Mouse (Mus musculus) ZHBTc4 (cell line): ENCODE data around the gene Smim23.

Source experiments
- DNase-seq: peaks from one replicate; pipeline ENCODE4 v3.0.0-alpha.2; 2011; ENCODE audit warnings: low read depth, low spot score

Smim23 gene

GRCm38 (mm10) chr11:32824505-32824904 lies at the start of gene Smim23:
Gene Smim23 (minus strand): TSS chr11:32824605.
- no peak for DNase-seq

DNA sequence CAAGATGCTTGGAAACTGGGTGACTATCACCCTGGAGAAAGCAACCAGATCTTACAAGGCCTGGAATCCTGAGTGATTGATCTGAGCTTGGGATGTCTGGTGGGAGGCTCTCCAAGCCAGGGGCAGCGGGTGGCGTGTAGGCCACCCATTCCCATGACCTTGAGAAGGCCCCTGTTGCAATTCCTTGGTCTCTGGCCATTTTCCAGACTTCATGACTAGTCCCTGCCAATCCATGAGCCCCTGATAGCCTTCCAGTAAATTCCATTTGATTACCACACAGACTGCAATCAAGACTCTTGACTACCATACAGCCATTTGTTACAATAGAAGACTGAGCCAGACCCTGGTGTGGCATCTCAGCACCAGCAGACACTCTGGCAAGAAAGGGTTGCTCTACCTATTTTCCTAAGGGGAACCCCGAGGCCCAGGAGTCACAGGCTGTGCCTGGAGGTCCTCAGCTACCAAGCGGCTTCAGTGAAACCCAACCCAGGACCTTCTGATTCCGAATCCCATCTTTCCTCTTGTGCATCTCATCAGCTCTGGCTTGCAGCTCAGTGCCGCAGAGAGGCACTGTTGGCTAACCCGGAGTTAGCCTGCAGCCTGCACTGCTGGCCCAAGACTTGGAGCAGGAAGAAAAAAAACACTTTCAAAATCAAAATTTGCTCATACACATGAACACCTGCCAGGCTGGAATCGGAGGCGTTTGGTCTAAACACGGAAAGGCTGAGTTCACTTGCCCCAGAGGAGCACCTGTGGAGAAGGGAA lies 44.4 kb upstream of the Smim23 start:
- no peak for DNase-seq

GRCm38 (mm10) chr11:32864615-32865014 lies 40.2 kb upstream of the Smim23 start:
- DNase-seq = no peak

DNA sequence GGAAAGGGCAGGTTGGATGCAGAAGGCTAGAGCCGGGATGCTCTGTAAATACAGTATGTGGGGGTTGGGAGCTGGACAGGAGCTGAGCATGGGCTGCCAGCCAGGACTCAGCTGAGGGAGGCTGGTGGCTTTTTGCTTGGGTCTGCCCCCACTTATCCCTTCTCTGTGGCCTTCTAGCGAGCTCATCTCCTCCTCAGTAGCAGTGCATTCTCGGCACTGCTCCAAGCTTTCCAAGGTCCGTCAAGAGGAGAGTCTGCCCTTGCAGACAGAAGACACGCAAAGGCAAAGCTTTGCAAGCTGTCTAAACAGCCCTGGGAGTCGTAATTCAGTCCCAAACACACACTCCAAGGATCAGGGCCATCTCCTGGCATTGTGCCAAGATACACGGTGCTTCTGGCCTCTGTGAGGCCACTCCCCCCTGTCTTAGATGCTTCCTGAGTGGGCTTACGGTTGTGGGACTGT lies 33.0 kb upstream of the Smim23 start:
- peak; percentile 49 for DNase-seq

GRCm38 (mm10) chr11:32846682-32847222 lies 22.3 kb upstream of the Smim23 start:
- DNase-seq = no peak

DNA sequence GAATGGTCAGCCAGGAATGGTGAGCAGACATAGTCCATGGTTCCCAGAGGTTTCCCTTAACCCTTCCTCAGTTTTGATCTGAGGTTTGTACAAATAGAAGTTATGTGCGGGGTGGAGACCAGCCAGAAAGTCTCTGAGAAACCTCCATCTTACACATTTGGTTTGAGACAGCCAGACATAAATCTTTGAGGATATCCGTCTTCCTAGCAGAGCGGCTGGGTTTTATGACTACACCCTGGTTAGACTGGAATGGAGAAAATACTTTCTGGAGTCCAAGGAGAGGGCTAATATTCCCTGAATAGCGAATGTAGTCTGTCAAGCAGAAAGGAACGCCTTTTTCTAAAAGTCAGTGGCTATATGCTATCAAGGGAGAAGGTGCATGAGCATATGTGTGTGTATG lies 16.8 kb upstream of the Smim23 start:
- no peak for DNase-seq

- no peak for DNase-seq
Measured at GRCm38 (mm10) chr11:32840256-32840655, 15.9 kb upstream of the Smim23 start.

DNA sequence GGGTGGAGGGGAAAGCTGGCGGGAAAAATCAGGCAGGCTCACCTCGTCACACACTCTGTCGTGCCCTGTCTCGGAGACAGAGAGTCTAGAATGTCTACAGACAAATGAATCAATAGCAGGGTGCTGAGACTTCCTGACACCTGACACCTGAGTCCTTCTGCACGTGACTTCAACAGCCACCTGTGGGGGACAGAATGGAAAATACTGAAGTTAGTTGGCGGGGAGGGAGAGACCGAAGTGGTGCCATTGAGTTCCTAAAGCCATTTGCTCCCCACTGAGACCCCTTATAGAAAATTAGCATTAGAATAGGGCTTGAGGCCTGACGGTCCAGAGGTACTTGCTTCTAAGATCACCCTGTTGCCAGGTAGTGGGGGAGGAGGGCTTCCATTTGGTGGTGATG lies 10.6 kb upstream of the Smim23 start:
- peak; percentile 88 for DNase-seq

- no peak for DNase-seq
Measured at GRCm38 (mm10) chr11:32834367-32834918, 10.0 kb upstream of the Smim23 start.

DNA sequence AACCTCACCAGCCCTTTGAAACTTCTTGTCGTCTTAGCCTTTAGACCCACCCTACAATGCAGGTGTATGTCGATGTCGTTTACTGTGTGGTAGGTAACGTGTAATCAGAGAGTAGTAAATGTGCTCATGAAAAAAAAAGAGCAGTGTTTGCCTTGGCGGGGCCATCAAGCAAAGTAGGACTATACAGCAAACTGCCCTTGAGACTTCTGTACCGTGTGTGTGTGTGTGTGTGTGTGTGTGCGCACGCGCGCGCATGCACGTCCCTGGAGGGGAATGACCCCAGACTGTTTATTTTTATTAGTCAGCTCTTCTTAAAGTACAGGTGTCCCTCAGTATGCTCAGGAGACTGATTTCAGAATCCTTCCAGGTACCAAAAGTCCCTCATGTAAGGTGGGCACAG lies 6.8 kb downstream of the Smim23 start:
- no peak for DNase-seq

GRCm38 (mm10) chr11:32814286-32814685 lies 10.1 kb downstream of the Smim23 start:
- no peak for DNase-seq

GRCm38 (mm10) chr11:32809091-32809490 lies 15.3 kb downstream of the Smim23 start:
- DNase-seq = peak; percentile 10

DNA sequence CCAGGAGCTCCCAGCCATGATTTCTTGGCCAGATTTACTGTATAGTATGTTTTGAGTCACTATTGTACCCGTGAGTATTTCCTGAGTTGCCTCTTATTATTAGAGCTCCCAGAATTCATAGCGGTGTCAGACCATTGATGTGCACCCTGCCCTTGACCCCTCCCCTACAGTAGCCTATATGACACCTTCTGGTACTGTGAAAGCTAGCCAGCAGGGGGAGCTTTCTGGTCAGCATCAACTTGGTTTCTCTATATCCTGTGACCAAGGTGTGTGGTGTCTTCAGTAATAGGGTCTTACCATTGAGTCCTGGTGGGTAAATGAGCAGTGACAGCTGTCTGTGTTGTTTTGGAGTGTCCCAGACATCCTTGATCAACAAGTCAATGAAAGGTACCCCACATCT lies 18.4 kb downstream of the Smim23 start:
- DNase-seq = peak; percentile 80

GRCm38 (mm10) chr11:32803658-32804057 lies 20.7 kb downstream of the Smim23 start:
- DNase-seq = no peak

DNA sequence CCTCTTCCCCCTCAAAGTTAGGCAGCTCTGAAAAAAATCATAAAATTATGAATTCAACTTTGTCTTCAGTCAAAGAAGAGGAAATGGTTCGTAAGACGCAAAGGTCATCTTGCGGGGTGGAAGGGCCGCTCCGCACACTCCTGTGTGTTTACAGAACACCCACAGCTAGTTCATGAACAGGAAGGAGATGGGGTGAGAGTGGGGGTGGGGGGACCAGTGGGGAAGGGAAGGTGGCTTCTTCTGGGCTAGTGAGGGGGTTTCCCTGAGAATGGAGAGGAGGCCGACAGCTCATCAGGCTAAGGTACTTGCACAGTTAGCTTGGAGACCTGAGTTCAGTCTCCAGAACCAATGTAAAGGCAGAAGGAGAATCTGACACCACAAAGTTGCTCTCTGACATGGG lies 22.7 kb downstream of the Smim23 start:
- no peak for DNase-seq

- no peak for DNase-seq
Measured at GRCm38 (mm10) chr11:32800929-32801375, 23.5 kb downstream of the Smim23 start.

GRCm38 (mm10) chr11:32798445-32798844 lies 26.0 kb downstream of the Smim23 start:
- no peak for DNase-seq

DNA sequence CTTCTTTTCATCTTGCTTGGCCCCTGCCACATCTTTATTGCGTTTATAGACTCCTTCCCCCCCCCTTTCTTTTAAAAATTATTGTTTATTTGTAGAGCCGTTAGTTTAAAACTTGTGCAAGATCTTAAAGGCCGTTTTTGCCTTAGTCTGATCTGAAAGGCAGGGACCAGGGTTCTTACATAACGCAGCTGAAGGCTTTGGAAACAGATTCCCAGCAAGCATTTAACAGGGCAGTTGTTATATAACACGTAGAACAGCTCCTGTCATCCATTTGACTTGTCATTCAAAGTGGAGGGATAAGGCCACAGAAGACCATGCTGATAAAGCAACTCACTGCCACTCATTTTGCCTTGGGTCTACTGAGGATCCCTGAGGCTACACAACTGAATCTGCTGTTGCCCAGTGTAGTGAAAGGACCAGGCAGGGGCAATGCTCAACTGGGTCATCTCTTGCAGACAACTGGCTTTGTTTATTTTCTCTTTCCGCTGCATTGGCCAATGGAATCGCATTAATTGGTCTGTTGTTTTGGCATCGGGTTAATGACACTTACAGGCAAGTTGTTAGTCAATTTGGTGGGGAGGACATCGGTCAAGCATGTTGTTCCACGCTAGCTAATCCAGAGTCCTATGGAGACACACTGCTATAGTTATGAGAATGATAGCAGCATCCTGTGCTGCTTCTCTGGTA lies 29.5 kb downstream of the Smim23 start:
- no peak for DNase-seq

- no peak for DNase-seq
Measured at GRCm38 (mm10) chr11:32786201-32786600, 38.2 kb downstream of the Smim23 start.

- DNase-seq = no peak
Measured at GRCm38 (mm10) chr11:32785591-32786147, 38.7 kb downstream of the Smim23 start.

DNA sequence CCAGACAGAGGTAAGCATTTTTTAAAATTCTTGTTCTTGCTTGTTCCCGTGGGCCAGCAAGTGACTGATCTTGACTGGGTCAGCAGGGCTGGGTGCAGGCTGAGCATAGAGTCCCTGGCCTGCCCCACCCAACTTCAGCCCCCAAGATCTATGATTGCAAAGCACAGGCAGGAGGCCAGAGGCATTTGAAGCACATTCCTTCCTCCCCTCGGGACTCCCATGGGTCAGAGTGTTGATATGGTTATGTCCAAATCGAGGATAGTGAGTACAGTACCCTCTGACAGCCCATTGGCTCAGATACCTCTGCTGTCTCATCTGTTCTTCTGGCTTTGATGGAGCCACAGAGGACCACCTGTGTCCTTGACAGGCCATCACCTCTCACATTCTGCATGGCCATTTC lies 41.7 kb downstream of the Smim23 start:
- no peak for DNase-seq
